In the genomic region with DNA sequence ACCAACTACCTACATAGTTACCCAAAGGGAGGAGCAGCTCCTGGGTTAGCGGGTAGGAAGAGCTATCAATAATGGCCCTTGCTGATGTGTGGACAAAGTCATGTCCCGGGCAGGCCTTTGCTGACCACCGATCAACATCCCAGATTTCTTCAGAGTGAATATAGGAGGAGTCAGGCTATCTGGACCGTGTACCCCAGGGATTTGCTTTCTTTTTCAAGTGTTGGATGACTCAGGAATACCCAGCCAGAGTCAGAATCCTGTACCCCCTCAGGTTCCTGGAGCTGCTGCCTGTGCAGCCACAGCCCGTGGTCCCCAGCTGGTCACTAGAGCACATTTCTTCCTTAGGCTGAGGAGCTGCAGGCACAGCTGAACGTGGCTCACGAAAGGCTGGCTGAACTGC, we compare ENCODE assay signal across 21 mouse cellular contexts. TPM values are rescaled to one million over a fixed set of nuclear protein-coding genes. Genes with fewer than 3 reads are reported as not detected.
DNase-seq lines count a peak whose midpoint lies in the region; ATAC-seq lines count a peak whose summit lies in the region.
"Had no signal": no experiment of that assay in that cellular context is flagged by ENCODE, and none has a peak within 500 bp of the region (broad histone marks: within the 10 kb centered on the region; RNA-seq: fewer than 3 reads in every experiment).

No protein-coding gene starts in this region.

- no peak overlapping the region for H3K9ac ChIP-seq in intestine, embryonic 16.5 days (ENCODE audit: low read depth, low read length)
- no peak overlapping the region for H3K9ac ChIP-seq in intestine, embryonic 15.5 days
- no peak overlapping the region for H3K9ac ChIP-seq in midbrain, embryonic 16.5 days (ENCODE audit: low read depth, low read length)
- no peak overlapping the region for H3K9ac ChIP-seq in embryonic facial prominence, embryonic 12.5 days
- H3K9ac ChIP-seq in limb, embryonic 15.5 days, result no peak overlapping the region
- H3K9ac ChIP-seq: hindbrain, embryonic 15.5 days; liver, embryonic 14.5 days; midbrain, embryonic 13.5 days had no signal

- H3K9me3 ChIP-seq in intestine, embryonic 16.5 days (ENCODE audit: control insufficient read depth, low read length), result no peaks in the 10 kb centered on the region
- no peaks in the 10 kb centered on the region for H3K9me3 ChIP-seq in intestine, embryonic 15.5 days
- no peaks in the 10 kb centered on the region for H3K9me3 ChIP-seq in midbrain, embryonic 10.5 days (replicated peaks)
- no peaks in the 10 kb centered on the region for H3K9me3 ChIP-seq in midbrain, embryonic 16.5 days (replicated peaks; ENCODE audit: control insufficient read depth, low read length, poor library complexity, severe bottlenecking)
- H3K9me3 ChIP-seq in embryonic facial prominence, embryonic 12.5 days, result no peaks in the 10 kb centered on the region
- no peaks in the 10 kb centered on the region for H3K9me3 ChIP-seq in limb, embryonic 15.5 days
- H3K9me3 ChIP-seq: hindbrain, embryonic 15.5 days; midbrain, embryonic 13.5 days had no signal

- DNase-seq in midbrain, embryonic 10.5 days (ENCODE audit: low spot score), result no peak
- no peak for DNase-seq in left cerebral cortex, postnatal 4 days
- no peak for DNase-seq in left cerebral cortex, postnatal 14 days (ENCODE audit: low spot score in 2 of 2)
- DNase-seq: cerebellum, postnatal 10 days; embryo, embryonic 11 days; layer of hippocampus, postnatal 36 days; lung, postnatal 36 days; retina, postnatal 1 day; thymus, postnatal 25 days had no signal

- intact Hi-C loops in left cerebral cortex, postnatal 4 days (cut with DNase I), result no loop called here
- intact Hi-C loops in left cerebral cortex, postnatal 14 days (cut with DNase I), result no loop called here

- WGBS in intestine, embryonic 16.5 days, result 78% methylated on average over 7 of the region's 7 CpGs
- WGBS in intestine, embryonic 15.5 days, result 73% methylated on average over 7 of the region's 7 CpGs
- WGBS in midbrain, embryonic 10.5 days, result 80% methylated on average over 7 of the region's 7 CpGs
- 85% methylated on average over 7 of the region's 7 CpGs for WGBS in midbrain, embryonic 16.5 days
- WGBS in embryonic facial prominence, embryonic 12.5 days, result 83% methylated on average over 7 of the region's 7 CpGs
- WGBS in limb, embryonic 15.5 days, result 76% methylated on average over 7 of the region's 7 CpGs

- no peaks in the 10 kb centered on the region for H3K36me3 ChIP-seq in intestine, embryonic 16.5 days (ENCODE audit: control insufficient read depth, insufficient read depth, low read length)
- no peaks in the 10 kb centered on the region for H3K36me3 ChIP-seq in intestine, embryonic 15.5 days
- no peaks in the 10 kb centered on the region for H3K36me3 ChIP-seq in midbrain, embryonic 10.5 days
- no peaks in the 10 kb centered on the region for H3K36me3 ChIP-seq in midbrain, embryonic 16.5 days (ENCODE audit: control insufficient read depth, insufficient read depth, low read length)
- no peaks in the 10 kb centered on the region for H3K36me3 ChIP-seq in embryonic facial prominence, embryonic 12.5 days
- H3K36me3 ChIP-seq in limb, embryonic 15.5 days, result no peaks in the 10 kb centered on the region
- H3K36me3 ChIP-seq: hindbrain, embryonic 15.5 days; midbrain, embryonic 13.5 days had no signal

- H3K4me3 ChIP-seq in intestine, embryonic 16.5 days (ENCODE audit: low read length), result no peak overlapping the region
- no peak overlapping the region for H3K4me3 ChIP-seq in intestine, embryonic 15.5 days (replicated peaks)
- H3K4me3 ChIP-seq in midbrain, embryonic 10.5 days, result no peak overlapping the region
- H3K4me3 ChIP-seq in midbrain, embryonic 16.5 days (ENCODE audit: low read depth, low read length), result no peak overlapping the region
- H3K4me3 ChIP-seq in embryonic facial prominence, embryonic 12.5 days, result no peak overlapping the region
- H3K4me3 ChIP-seq in limb, embryonic 15.5 days, result no peak overlapping the region
- H3K4me3 ChIP-seq: gastrocnemius, adult 2 months; hindbrain, embryonic 15.5 days; midbrain, embryonic 13.5 days had no signal

- no peaks in the 10 kb centered on the region for H3K27me3 ChIP-seq in intestine, embryonic 16.5 days (replicated peaks; ENCODE audit: control insufficient read depth, insufficient read depth, low read length)
- no peaks in the 10 kb centered on the region for H3K27me3 ChIP-seq in intestine, embryonic 15.5 days (replicated peaks)
- no peaks in the 10 kb centered on the region for H3K27me3 ChIP-seq in midbrain, embryonic 10.5 days (ENCODE audit: low read depth, poor library complexity, severe bottlenecking)
- no peaks in the 10 kb centered on the region; the same call in 1 of the 2 replicates for H3K27me3 ChIP-seq in midbrain, embryonic 16.5 days (ENCODE audit: control insufficient read depth, insufficient read depth, low read depth, low read length)
- H3K27me3 ChIP-seq in embryonic facial prominence, embryonic 12.5 days, result no peaks in the 10 kb centered on the region; the same call in 1 of the 2 replicates
- no peaks in the 10 kb centered on the region for H3K27me3 ChIP-seq in limb, embryonic 15.5 days
- H3K27me3 ChIP-seq: hindbrain, embryonic 15.5 days; midbrain, embryonic 13.5 days had no signal

- no peak for ATAC-seq in intestine, embryonic 16.5 days
- ATAC-seq in intestine, embryonic 15.5 days, result no peak
- no peak for ATAC-seq in midbrain, embryonic 16.5 days
- ATAC-seq in embryonic facial prominence, embryonic 12.5 days (ENCODE audit: insufficient number of reproducible peaks, insufficient read depth, low FRiP score, low TSS enrichment), result no peak
- ATAC-seq in limb, embryonic 15.5 days (ENCODE audit: insufficient number of reproducible peaks, low FRiP score, low TSS enrichment, low read depth), result no peak
- ATAC-seq: midbrain, embryonic 13.5 days had no signal

- H3K4me2 ChIP-seq in intestine, embryonic 16.5 days (ENCODE audit: low read depth, low read length), result no peak overlapping the region
- H3K4me2 ChIP-seq in intestine, embryonic 15.5 days (replicated peaks), result no peak overlapping the region
- H3K4me2 ChIP-seq in midbrain, embryonic 16.5 days (ENCODE audit: low read length), result no peak overlapping the region
- H3K4me2 ChIP-seq in embryonic facial prominence, embryonic 12.5 days (replicated peaks), result no peak overlapping the region
- H3K4me2 ChIP-seq in limb, embryonic 15.5 days, result no peak overlapping the region
- H3K4me2 ChIP-seq: hindbrain, embryonic 15.5 days; midbrain, embryonic 13.5 days had no signal

- peak overlapping the region; percentile 32; the same call in 1 of the 2 replicates for H3K27ac ChIP-seq in intestine, embryonic 16.5 days (ENCODE audit: low read length)
- H3K27ac ChIP-seq in intestine, embryonic 15.5 days, result no peak overlapping the region
- H3K27ac ChIP-seq in midbrain, embryonic 10.5 days (replicated peaks), result peak overlapping the region; percentile 29; the same call in 1 of the 2 replicates
- H3K27ac ChIP-seq in midbrain, embryonic 16.5 days (ENCODE audit: low read length), result no peak overlapping the region
- H3K27ac ChIP-seq in embryonic facial prominence, embryonic 12.5 days, result peak overlapping the region; percentile 89; the same call in 1 of the 2 replicates
- H3K27ac ChIP-seq in limb, embryonic 15.5 days, result peak overlapping the region; percentile 81; the same call in 1 of the 2 replicates
- H3K27ac ChIP-seq: gastrocnemius, adult 2 months; hindbrain, embryonic 15.5 days; liver, embryonic 14.5 days; midbrain, embryonic 13.5 days had no signal

- peaks cover 21% of the 10 kb centered on the region for H3K4me1 ChIP-seq in intestine, embryonic 16.5 days (ENCODE audit: control insufficient read depth, insufficient read depth, low read length)
- peaks cover 29% of the 10 kb centered on the region for H3K4me1 ChIP-seq in intestine, embryonic 15.5 days (replicated peaks)
- peaks cover 49% of the 10 kb centered on the region for H3K4me1 ChIP-seq in midbrain, embryonic 10.5 days
- peaks cover 12% of the 10 kb centered on the region for H3K4me1 ChIP-seq in midbrain, embryonic 16.5 days (ENCODE audit: control insufficient read depth, insufficient read depth, low read length)
- peaks cover 53% of the 10 kb centered on the region for H3K4me1 ChIP-seq in embryonic facial prominence, embryonic 12.5 days
- peaks cover 65% of the 10 kb centered on the region for H3K4me1 ChIP-seq in limb, embryonic 15.5 days

RNA-seq across cellular contexts. Expression of a gene that starts 23.2 kb away (rescaled TPM):
- 2.3 and 2.6 TPM in 2 replicates for polyA plus RNA-seq in intestine, embryonic 16.5 days (2015; fragmentation: Nextera tagmentation; extraction: Ambion mirVana)
- 2.8 and 4.4 TPM in 2 replicates for polyA plus RNA-seq in intestine, embryonic 15.5 days (2015; fragmentation: Nextera tagmentation; extraction: Ambion mirVana)
- 1.2 and 3.1 TPM in 2 replicates for polyA plus RNA-seq in midbrain, embryonic 10.5 days (2016; fragmentation: Nextera tagmentation; extraction: Ambion mirVana)
- polyA plus RNA-seq in midbrain, embryonic 16.5 days (2015; fragmentation: Nextera tagmentation; extraction: Ambion mirVana), result 5.5 and 6.2 TPM in 2 replicates
- polyA plus RNA-seq in embryonic facial prominence, embryonic 12.5 days (2016; fragmentation: Nextera tagmentation; extraction: Ambion mirVana), result 24.6 and 30.6 TPM in 2 replicates
- polyA plus RNA-seq in limb, embryonic 15.5 days (2015; fragmentation: Nextera tagmentation; extraction: Ambion mirVana), result 15.2 and 16.0 TPM in 2 replicates
- total RNA-seq in left cerebral cortex, postnatal 4 days (2021), result 1 to 10 TPM; 8.4 to 8.6 TPM
- 1 to 10 TPM; 7.7 to 8.2 TPM for total RNA-seq in left cerebral cortex, postnatal 14 days (2021)

RNA-seq across cellular contexts. Expression of a gene that starts 43.9 kb away (rescaled TPM):
- polyA plus RNA-seq in intestine, embryonic 16.5 days (2015; fragmentation: Nextera tagmentation; extraction: Ambion mirVana), result 0.05 and 0.07 TPM in 2 replicates
- 0.04 and 0.13 TPM in 2 replicates for polyA plus RNA-seq in intestine, embryonic 15.5 days (2015; fragmentation: Nextera tagmentation; extraction: Ambion mirVana)
- polyA plus RNA-seq in midbrain, embryonic 10.5 days (2016; fragmentation: Nextera tagmentation; extraction: Ambion mirVana), result 0.02 and 0.07 TPM in 2 replicates
- polyA plus RNA-seq in midbrain, embryonic 16.5 days (2015; fragmentation: Nextera tagmentation; extraction: Ambion mirVana), result 0.51 and 0.74 TPM in 2 replicates
- polyA plus RNA-seq in embryonic facial prominence, embryonic 12.5 days (2016; fragmentation: Nextera tagmentation; extraction: Ambion mirVana), result 0.18 TPM in 2 replicates
- 0.23 and 0.24 TPM in 2 replicates for polyA plus RNA-seq in limb, embryonic 15.5 days (2015; fragmentation: Nextera tagmentation; extraction: Ambion mirVana)
- under 1 TPM; 0.91 to 0.94 TPM for total RNA-seq in left cerebral cortex, postnatal 4 days (2021)
- total RNA-seq in left cerebral cortex, postnatal 14 days (2021), result under 1 TPM; 0.07 to 0.19 TPM
- total RNA-seq: gastrocnemius, adult 2 months had no signal
- polyA plus RNA-seq: small intestine, adult 2 months had no signal

RNA-seq across cellular contexts. Expression of a gene that starts 51.7 kb away (rescaled TPM):
- polyA plus RNA-seq in intestine, embryonic 16.5 days (2015; fragmentation: Nextera tagmentation; extraction: Ambion mirVana), result 16.8 and 20.0 TPM in 2 replicates
- 8.7 and 10.4 TPM in 2 replicates for polyA plus RNA-seq in intestine, embryonic 15.5 days (2015; fragmentation: Nextera tagmentation; extraction: Ambion mirVana)
- polyA plus RNA-seq in midbrain, embryonic 10.5 days (2016; fragmentation: Nextera tagmentation; extraction: Ambion mirVana), result 0.47 and 0.62 TPM in 2 replicates
- 0.11 TPM in 1 of 2 replicates, not detected in the other for polyA plus RNA-seq in midbrain, embryonic 16.5 days (2015; fragmentation: Nextera tagmentation; extraction: Ambion mirVana)
- polyA plus RNA-seq in embryonic facial prominence, embryonic 12.5 days (2016; fragmentation: Nextera tagmentation; extraction: Ambion mirVana), result 0.09 and 0.19 TPM in 2 replicates
- 27.6 and 28.8 TPM in 2 replicates for polyA plus RNA-seq in limb, embryonic 15.5 days (2015; fragmentation: Nextera tagmentation; extraction: Ambion mirVana)
- total RNA-seq in left cerebral cortex, postnatal 4 days (2021), result not detected
- total RNA-seq in left cerebral cortex, postnatal 14 days (2021), result not detected
- total RNA-seq: gastrocnemius, adult 2 months; heart, postnatal 10 days; layer of hippocampus, adult 18-20 months; layer of hippocampus, postnatal 36 days had no signal
- polyA plus RNA-seq: midbrain, embryonic 13.5 days had no signal

Comparison
In these comparisons a context has a peak if more than half of its experiments do, and no peak if none do; other contexts are left out.
1. H3K27ac ChIP-seq: peak in intestine, embryonic 16.5 days (single experiment), midbrain, embryonic 10.5 days (single experiment), embryonic facial prominence, embryonic 12.5 days (single experiment) and limb, embryonic 15.5 days (single experiment); none in intestine, embryonic 15.5 days (single experiment) and midbrain, embryonic 16.5 days (single experiment).